Mouse (Mus musculus): ENCODE measurements around the gene Trem1.
A peak's percentile ranks its signal among the peaks of the same experiment; 100 is the strongest.

Trem1 gene

GRCm38 (mm10) chr17:48268276-48268675 is 35.7 kb downstream of the Trem1 start:
- DNase-seq = no peak

GRCm38 (mm10) chr17:48269833-48270232 is 37.3 kb downstream of the Trem1 start:
- no peak for DNase-seq

- no peak for DNase-seq
Measured at GRCm38 (mm10) chr17:48272158-48272557, 39.6 kb downstream of the Trem1 start.

GRCm38 (mm10) chr17:48272598-48272997 is 40.0 kb downstream of the Trem1 start:
- DNase-seq = no peak

GRCm38 (mm10) chr17:48274098-48274497 is 41.5 kb downstream of the Trem1 start:
- no peak for DNase-seq

GRCm38 (mm10) chr17:48274885-48275284 is 42.3 kb downstream of the Trem1 start:
- DNase-seq = peak; percentile 76

GRCm38 (mm10) chr17:48275736-48276135 is 43.2 kb downstream of the Trem1 start:
- no peak for DNase-seq

GRCm38 (mm10) chr17:48278381-48278780 is 45.8 kb downstream of the Trem1 start:
- no peak for DNase-seq

GRCm38 (mm10) chr17:48279002-48279401 is 46.4 kb downstream of the Trem1 start:
- no peak for DNase-seq

- no peak for DNase-seq
Measured at GRCm38 (mm10) chr17:48280943-48281738, 48.6 kb downstream of the Trem1 start.

GRCm38 (mm10) chr17:48281739-48282085 is 49.1 kb downstream of the Trem1 start:
- no peak for DNase-seq

GRCm38 (mm10) chr17:48286765-48287164 is 54.2 kb downstream of the Trem1 start:
- no peak for DNase-seq

- DNase-seq = no peak
Measured at GRCm38 (mm10) chr17:48287276-48287675, 54.7 kb downstream of the Trem1 start.

- no peak for DNase-seq
Measured at GRCm38 (mm10) chr17:48293500-48294194, 61.1 kb downstream of the Trem1 start.
